Mouse (Mus musculus): ENCODE data around the gene 6430548M08Rik.

Gene 6430548M08Rik

GRCm38 (mm10) chr8:120184850-120185792 is 71.2 kb downstream of the 6430548M08Rik start:
- peak; percentile 68 to 77 for DNase-seq

- DNase-seq: peak; percentile 25 to 46
These were observed 72.5 kb downstream of the 6430548M08Rik start for GRCm38 (mm10) chr8:120186454-120186853.

- DNase-seq: peak; percentile 44 to 63
These were observed 74.6 kb downstream of the 6430548M08Rik start for GRCm38 (mm10) chr8:120188510-120188909.

GRCm38 (mm10) chr8:120189440-120189839 is 75.5 kb downstream of the 6430548M08Rik start:
- no peak for DNase-seq

- DNase-seq: no peak
These were observed 76.3 kb downstream of the 6430548M08Rik start for GRCm38 (mm10) chr8:120190107-120190809.

GRCm38 (mm10) chr8:120190810-120191413 is 77.0 kb downstream of the 6430548M08Rik start:
- DNase-seq: peak; percentile 93 to 95

GRCm38 (mm10) chr8:120191633-120192032 is 77.7 kb downstream of the 6430548M08Rik start:
- DNase-seq: no peak

- no peak for DNase-seq
These were observed 78.2 kb downstream of the 6430548M08Rik start for GRCm38 (mm10) chr8:120192118-120192517.

GRCm38 (mm10) chr8:120201351-120201750 is 87.4 kb downstream of the 6430548M08Rik start:
- DNase-seq: no peak

GRCm38 (mm10) chr8:120202546-120202945 is 88.6 kb downstream of the 6430548M08Rik start:
- peak in 1 of 2 experiments; percentile 47 for DNase-seq

GRCm38 (mm10) chr8:120204736-120205360 is 90.9 kb downstream of the 6430548M08Rik start:
- peak; percentile 51 to 70 for DNase-seq

GRCm38 (mm10) chr8:120205916-120206315 is 92.0 kb downstream of the 6430548M08Rik start:
- no peak for DNase-seq

GRCm38 (mm10) chr8:120207364-120207763 is 93.4 kb downstream of the 6430548M08Rik start:
- no peak for DNase-seq

- no peak for DNase-seq
These were observed 94.2 kb downstream of the 6430548M08Rik start for GRCm38 (mm10) chr8:120208113-120208512.

- DNase-seq: peak in 1 of 2 experiments; percentile 46
These were observed 97.4 kb downstream of the 6430548M08Rik start for GRCm38 (mm10) chr8:120211345-120211744.

- no peak for DNase-seq
These were observed 98.6 kb downstream of the 6430548M08Rik start for GRCm38 (mm10) chr8:120212596-120212995.

- no peak for DNase-seq
These were observed 99.3 kb downstream of the 6430548M08Rik start for GRCm38 (mm10) chr8:120213229-120213628.

- DNase-seq: no peak
These were observed 100.0 kb downstream of the 6430548M08Rik start for GRCm38 (mm10) chr8:120213939-120214338.

Data from kidney, postnatal 4 days (tissue).